Mouse (Mus musculus): ENCODE measurements around the gene Gm8882. TPM values are rescaled to one million over a fixed set of nuclear protein-coding genes. Genes with fewer than 3 reads are reported as not detected.
"Not testable (repeated sequence)": the region's sequence is repeated elsewhere in the genome, so short reads cannot be mapped to it uniquely, and the experiment has no call there.

The Gm8882 gene
- not detected in 2 replicates for polyA plus RNA-seq (2016; fragmentation: Nextera tagmentation; extraction: Ambion mirVana)

DNA sequence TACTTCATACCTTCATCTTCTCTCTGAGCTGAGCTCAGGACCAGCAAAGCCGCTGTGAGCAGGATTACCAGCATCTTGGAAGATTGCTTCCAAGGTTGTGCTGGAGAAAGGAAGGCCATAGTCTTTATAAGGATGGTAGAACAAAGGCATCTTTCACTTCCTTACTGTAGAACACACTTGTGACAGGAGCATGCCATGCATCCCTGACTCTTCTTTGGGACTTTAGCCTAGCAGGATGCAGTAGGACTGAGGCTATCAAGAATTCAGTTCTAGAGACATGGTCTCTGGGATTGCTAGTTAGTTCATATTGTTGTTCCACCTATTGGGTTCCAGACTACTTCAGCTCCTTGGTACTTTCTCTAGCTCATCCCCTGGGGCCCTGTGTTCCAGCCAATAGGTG lies at the start of gene Gm8882:
Gene Gm8882 (minus strand): TSS at position 101 of the 400 bp plus-strand sequence.
- not testable (repeated sequence) for ATAC-seq (ENCODE audit: insufficient number of reproducible peaks, insufficient read depth, low FRiP score, low TSS enrichment, low read depth); H3K4me3 ChIP-seq (replicated peaks); H3K9me3 ChIP-seq; H3K9ac ChIP-seq (replicated peaks); H3K27ac ChIP-seq; H3K36me3 ChIP-seq; H3K27me3 ChIP-seq; H3K4me2 ChIP-seq; H3K4me1 ChIP-seq (replicated peaks)
- WGBS = 83% methylated on average over 1 of the region's 1 CpGs

DNA sequence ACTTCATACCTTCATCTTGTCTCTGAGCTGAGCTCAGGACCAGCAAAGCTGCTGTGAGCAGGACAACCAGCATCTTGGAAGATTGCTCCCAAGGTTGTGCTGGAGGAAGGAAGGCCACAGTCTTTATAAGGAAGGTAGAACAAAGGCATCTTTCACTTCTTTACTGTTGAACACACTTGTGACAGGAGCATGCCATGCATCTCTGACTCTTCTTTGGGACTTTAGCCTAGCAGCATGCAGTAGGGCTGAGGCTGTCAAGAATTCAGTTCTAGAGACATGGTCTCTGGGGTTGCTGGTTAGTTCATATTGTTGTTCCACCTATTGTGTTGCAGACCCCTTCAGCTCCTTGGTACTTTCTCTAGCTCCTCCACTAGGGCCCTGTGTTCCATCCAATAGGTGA lies 49.3 kb downstream of the Gm8882 start, which contains the start of gene Prpmp5:
Gene Prpmp5 (minus strand): TSS at position 101 of the 400 bp plus-strand sequence.
- H3K4me3 ChIP-seq (replicated peaks); H3K27me3 ChIP-seq; H3K36me3 ChIP-seq; H3K9ac ChIP-seq (replicated peaks); H3K4me1 ChIP-seq (replicated peaks); H3K4me2 ChIP-seq; ATAC-seq (ENCODE audit: insufficient number of reproducible peaks, insufficient read depth, low FRiP score, low TSS enrichment, low read depth); H3K27ac ChIP-seq: not testable (repeated sequence)
- H3K9me3 ChIP-seq = peaks cover 15% of the 10 kb centered on the region; the same call in 1 of the 2 replicates

Other genes starting within 250 kb of the Gm8882 start
- not detected in 2 replicates for gene Prb1, start 153.6 kb downstream of the Gm8882 start, polyA plus RNA-seq (2016; fragmentation: Nextera tagmentation; extraction: Ambion mirVana)
- not detected in 2 replicates for gene Prpmp5, start 49.4 kb downstream of the Gm8882 start, polyA plus RNA-seq (2016; fragmentation: Nextera tagmentation; extraction: Ambion mirVana)
- gene Prh1, start 205.7 kb upstream of the Gm8882 start, polyA plus RNA-seq (2016; fragmentation: Nextera tagmentation; extraction: Ambion mirVana) = not detected in 2 replicates
- gene Prp2, start 231.8 kb upstream of the Gm8882 start, polyA plus RNA-seq (2016; fragmentation: Nextera tagmentation; extraction: Ambion mirVana) = not detected in 2 replicates

Measured in limb, embryonic 12.5 days (tissue).